Mouse (Mus musculus) adrenal gland, adult 18-20 months (tissue): ENCODE data around the gene Sox10. TPM values are rescaled to one million over a fixed set of nuclear protein-coding genes. Genes with fewer than 3 reads are reported as not detected.
A peak's percentile ranks its signal among the peaks of the same experiment; 100 is the strongest.

Experiments used
- DNase-seq, 2 experiments: peaks; one replicate each; pipeline ENCODE4 v3.0.0; 2021 to 2022; ENCODE audit warnings: low spot score in 2 of 2
- total RNA-seq, 2 experiments: library from RNA; stranded (reverse); gene quantifications; 1 replicate in 1 of 2; 2 replicates in 1 of 2; pipeline ENCODE4 v1.2.3; 2021

The Sox10 gene
- total RNA-seq, 2 experiments from 2014 or later = 0.76 to 2.4 TPM

GRCm38 (mm10) chr15:79124331-79124875, 40.6 kb downstream of the Sox10 start:
- no peak for DNase-seq

- DNase-seq = no peak
Observed at GRCm38 (mm10) chr15:79123751-79124150, 41.3 kb downstream of the Sox10 start.

- DNase-seq = no peak
Observed at GRCm38 (mm10) chr15:79122546-79122945, 42.5 kb downstream of the Sox10 start.

DNA sequence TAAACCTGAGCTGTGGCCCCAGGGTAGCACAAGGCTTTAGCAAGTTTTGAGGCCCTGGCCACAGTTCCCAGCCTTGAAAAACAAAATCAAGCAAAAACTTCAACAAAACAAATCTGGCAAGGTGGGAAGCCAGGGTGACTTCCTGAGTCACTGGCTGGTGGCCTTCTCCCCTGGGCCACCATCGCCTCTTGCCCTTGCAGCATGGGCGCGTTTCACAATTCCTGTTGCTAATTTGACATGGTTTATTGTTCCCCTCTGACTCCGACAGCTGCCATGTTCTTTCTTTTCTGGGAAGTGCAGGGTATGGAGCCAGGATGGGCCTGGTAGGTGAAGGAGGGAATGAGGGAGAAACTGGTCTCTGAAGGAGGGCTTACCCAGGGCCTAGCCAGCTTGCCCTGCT, 42.9 kb downstream of the Sox10 start:
- no peak for DNase-seq

DNA sequence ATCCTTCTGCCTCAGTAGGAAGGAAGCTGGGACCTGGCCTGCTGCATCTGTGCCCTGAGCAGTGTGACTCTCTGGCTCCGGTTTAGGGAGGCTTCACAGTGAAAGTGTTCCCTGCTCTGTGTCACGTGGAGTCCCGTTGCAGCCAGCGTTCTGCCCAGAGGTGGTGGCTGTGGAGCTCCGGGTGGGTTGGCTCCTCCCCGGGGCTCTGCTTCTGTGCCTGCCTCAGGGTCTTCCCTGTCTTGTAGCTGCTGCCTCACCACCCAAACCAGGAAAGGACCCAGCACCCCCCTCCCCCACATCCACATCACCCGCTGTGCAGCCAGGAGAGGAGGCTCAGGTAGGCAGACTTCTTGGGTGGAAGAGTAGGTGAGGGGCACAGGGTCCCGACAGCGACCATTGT, 45.5 kb downstream of the Sox10 start:
- no peak for DNase-seq

GRCm38 (mm10) chr15:79115276-79115675, 49.8 kb downstream of the Sox10 start:
- no peak for DNase-seq

- DNase-seq = no peak
Observed at GRCm38 (mm10) chr15:79111774-79112173, 53.3 kb downstream of the Sox10 start.

GRCm38 (mm10) chr15:79110528-79110927, 54.5 kb downstream of the Sox10 start:
- no peak for DNase-seq

DNA sequence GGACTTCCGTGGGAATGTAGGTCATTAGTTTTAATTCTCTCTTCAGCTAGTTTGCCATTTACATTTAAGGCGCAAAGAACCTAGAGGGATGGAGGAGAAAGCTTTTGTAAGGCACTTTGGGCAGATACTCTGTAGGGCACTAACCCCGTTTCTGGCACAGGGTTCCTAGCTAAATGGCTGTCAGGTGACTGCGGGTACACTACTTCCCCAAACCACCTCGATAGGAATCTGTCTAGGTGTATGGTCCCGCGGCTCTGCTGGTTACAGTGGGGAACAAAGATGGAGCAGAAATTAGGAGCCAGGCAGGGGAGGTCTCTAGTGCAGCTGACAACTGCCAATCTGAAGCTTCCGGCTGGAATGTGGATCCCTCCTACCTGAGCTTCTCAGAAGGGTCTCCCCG, 55.0 kb downstream of the Sox10 start:
- DNase-seq = no peak

DNA sequence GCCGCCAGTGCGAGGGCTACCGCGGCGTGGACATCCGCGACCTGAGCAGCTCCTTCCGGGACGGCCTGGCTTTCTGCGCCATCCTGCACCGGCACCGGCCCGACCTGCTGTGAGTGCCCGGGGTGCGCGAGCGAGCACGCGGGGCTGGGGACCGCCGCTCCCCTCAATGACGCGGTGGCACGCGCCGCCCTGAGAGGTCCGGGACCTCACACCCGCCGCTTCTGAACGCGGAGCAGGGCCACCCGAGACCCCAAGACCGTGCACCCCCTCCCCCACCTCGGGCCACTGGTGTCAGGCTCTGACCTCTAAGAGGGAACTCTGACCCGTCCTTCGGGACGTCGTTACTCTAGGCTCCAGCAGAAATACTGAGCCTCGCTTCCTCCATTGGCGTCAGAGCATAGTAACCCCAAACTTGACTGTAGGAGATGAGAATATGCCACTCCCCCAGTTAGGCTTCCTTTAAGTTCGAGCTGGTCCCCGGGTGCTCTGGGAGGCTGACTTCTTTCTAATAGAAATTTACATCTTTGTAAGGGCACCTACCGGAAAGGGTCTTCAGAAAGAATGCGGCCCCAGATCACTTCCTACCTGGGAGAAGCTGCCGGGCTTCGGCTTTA, 55.6 kb downstream of the Sox10 start:
- DNase-seq = no peak

DNA sequence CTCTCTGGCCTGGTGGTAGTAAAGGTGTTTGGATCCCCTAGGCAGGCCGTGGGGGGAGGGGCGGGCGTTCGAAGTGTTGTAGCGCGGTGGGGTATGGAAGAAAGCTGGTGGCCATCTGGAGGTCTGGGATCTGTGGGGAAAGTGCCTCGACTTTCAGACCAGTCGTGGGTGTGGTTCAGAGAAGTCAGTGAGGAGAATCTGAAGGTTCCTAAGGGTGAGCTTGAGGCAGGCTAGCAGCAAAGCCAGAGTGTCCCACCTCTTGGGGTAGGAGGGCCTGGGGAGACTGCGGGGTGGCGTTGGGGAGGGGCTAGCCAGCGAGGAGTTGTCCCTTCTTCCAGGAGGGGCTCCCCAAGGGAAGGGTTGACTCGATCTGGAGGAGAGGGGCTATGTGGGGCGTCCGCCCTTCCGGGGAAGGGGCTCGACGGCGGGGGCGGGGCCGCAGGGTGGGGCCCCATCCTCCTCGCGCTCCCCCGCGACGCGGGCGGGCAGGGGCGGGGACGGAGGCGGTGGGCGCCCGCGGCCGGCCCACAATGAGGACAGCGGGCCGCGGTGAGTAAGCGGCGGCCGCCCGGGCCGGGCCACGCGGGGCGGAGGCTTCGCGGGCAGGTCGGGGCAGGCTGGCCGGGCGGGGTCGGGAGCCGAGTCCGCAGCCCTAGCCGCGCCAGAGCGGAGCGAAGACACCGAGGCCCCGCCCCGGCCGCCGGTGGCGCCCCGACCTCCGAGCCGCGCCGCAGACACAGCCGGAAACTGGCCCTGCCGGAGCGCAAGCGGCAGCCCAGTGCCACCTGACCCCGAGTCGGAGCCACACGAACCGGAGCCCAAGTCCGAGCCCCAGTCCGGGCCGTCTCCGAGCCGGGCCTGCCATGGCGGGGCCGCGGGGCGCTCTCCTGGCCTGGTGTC, 56.4 kb downstream of the Sox10 start, which contains the start of gene Micall1:
Micall1 (plus strand) TSS at position 478 of the 900 bp plus-strand sequence.
- peak; percentile 82 to 87 for DNase-seq

DNA sequence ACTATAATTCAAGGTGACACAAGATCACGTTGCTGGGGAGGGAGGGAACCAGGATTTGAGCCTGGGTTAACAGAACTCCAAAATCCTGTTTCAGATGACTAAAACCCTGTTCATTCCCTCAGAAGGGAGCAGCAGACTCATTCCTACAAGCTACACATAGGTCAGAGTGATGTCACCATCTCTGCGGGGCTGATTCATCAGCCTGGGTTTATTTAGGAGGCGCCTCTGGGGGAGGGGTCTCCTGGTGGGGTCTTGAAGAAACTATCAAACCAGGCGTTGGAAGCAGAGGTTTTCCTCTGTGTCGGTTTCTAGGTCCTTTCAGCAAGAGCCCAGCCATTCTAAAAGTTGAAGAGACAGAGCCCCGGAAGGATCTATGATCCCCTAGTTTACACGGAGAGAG, 57.1 kb downstream of the Sox10 start:
- DNase-seq = no peak

DNA sequence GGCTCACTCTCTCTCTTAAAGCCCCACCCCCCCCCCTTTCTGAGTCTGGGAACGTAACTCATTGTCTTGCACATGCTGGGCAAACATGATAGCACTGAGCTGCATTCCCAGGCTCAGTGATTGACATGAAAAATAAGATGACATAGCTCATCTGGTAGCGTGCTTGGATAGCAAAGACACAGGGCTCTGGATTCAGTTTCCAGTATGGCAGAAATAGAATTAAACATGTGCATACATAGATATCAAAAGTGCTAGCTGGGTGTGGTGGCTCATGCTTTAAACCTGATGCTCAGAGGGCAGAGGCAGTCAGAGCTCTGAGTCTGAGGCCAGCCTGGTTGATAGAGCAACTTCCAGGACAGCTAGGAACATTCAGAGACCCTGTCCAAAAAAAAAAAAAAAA, 59.2 kb downstream of the Sox10 start:
- no peak for DNase-seq

Other genes with a start within 250 kb of the Sox10 start
- 100 to 1,000 TPM; 300 to 824 TPM for gene Lgals1, start 238.5 kb downstream of the Sox10 start, total RNA-seq
- gene Nol12, start 230.3 kb downstream of the Sox10 start, total RNA-seq = 10 to 100 TPM; 41.2 to 47.0 TPM
- 100 to 1,000 TPM in 1 of 2 experiments, 10 to 100 TPM in 1; 97.1 to 105 TPM for gene Triobp, start 217.5 kb downstream of the Sox10 start, total RNA-seq
- 100 to 1,000 TPM in 1 of 2 experiments, 10 to 100 TPM in 1; 86.2 to 101 TPM for gene H1f0, start 136.8 kb downstream of the Sox10 start, total RNA-seq
- gene Galr3, start 123.4 kb downstream of the Sox10 start, total RNA-seq = under 1 TPM in 1 of 2 experiments, not detected in 1; 0.27 TPM
- gene Ankrd54, start 102.3 kb downstream of the Sox10 start, total RNA-seq = 10 to 100 TPM; 23.9 to 26.5 TPM
- 100 to 1,000 TPM; 136 to 139 TPM for gene Eif3l, start 90.1 kb downstream of the Sox10 start, total RNA-seq
- 10 to 100 TPM; 39.0 to 45.5 TPM for gene Micall1, start 56.3 kb downstream of the Sox10 start, total RNA-seq
- 100 to 1,000 TPM; 137 to 150 TPM for gene Polr2f, start 24.2 kb downstream of the Sox10 start, total RNA-seq
- gene 1700088E04Rik, start 24.0 kb downstream of the Sox10 start, total RNA-seq = 1 to 10 TPM; 7.2 to 8.2 TPM
- gene Pick1, start 63.9 kb upstream of the Sox10 start, total RNA-seq = 10 to 100 TPM; 15.7 to 18.4 TPM
- under 1 TPM in 1 of 2 experiments, not detected in 1; 0.29 TPM for gene Gm49486, start 64.2 kb upstream of the Sox10 start, total RNA-seq
- gene Slc16a8, start 89.5 kb upstream of the Sox10 start, total RNA-seq = not detected
- under 1 TPM; 0.13 to 0.93 TPM for gene Baiap2l2, start 120.3 kb upstream of the Sox10 start, total RNA-seq
- 10 to 100 TPM; 25.3 to 26.5 TPM for gene Pla2g6, start 163.2 kb upstream of the Sox10 start, total RNA-seq
- gene Maff, start 181.4 kb upstream of the Sox10 start, total RNA-seq = 10 to 100 TPM; 14.1 to 44.6 TPM
- gene Tmem184b, start 238.3 kb upstream of the Sox10 start, total RNA-seq = 10 to 100 TPM; 48.2 to 83.4 TPM